Mouse (Mus musculus) hindbrain, embryonic 13.5 days (tissue): ENCODE measurements at regions not wholly inside any gene's neighbourhood (a gene's known extent, or its start where the extent isn't known, plus 50 kb on each side); places are given as distances from the start of the nearest gene placed in this dataset.

Experiments
- ATAC-seq: fragments of 200-750 bp; cut with Nextera tagmentation; 2 replicates; pipeline ENCODE4 v1.8.0; 2017; ENCODE audit warnings: moderate TSS enrichment; ENCODE audit not compliant: low FRiP score
- H3K27ac ChIP-seq: fragments of 300-500 bp; sonication (generic); 2 replicates; pipeline ENCODE4 v1.5.1; 2015; ENCODE audit warnings: inconsistent platforms, mild to moderate bottlenecking, moderate library complexity
- H3K27me3 ChIP-seq: fragments of 300-500 bp; sonication (generic); 2 replicates; pipeline ENCODE4 v1.6.1; 2015; ENCODE audit warnings: mild to moderate bottlenecking, inconsistent platforms
- H3K36me3 ChIP-seq: fragments of 300-500 bp; sonication (generic); 2 replicates; pipeline ENCODE4 v1.6.1; 2015; ENCODE audit warnings: mild to moderate bottlenecking, inconsistent platforms
- H3K4me1 ChIP-seq: fragments of 300-500 bp; sonication (generic); replicated peaks from 2 replicates; pipeline ENCODE4 v1.6.1; 2015; ENCODE audit warnings: inconsistent platforms
- H3K4me2 ChIP-seq: fragments of 300-500 bp; sonication (generic); 2 replicates; pipeline ENCODE4 v1.6.1; 2015; ENCODE audit warnings: inconsistent platforms, mild to moderate bottlenecking, moderate library complexity
- H3K4me3 ChIP-seq: fragments of 300-500 bp; sonication (generic); 2 replicates; pipeline ENCODE4 v1.5.1; 2015; ENCODE audit warnings: mild to moderate bottlenecking, inconsistent platforms
- H3K9ac ChIP-seq: fragments of 300-500 bp; sonication (generic); 2 replicates; pipeline ENCODE4 v1.6.1; 2015; ENCODE audit warnings: mild to moderate bottlenecking, inconsistent platforms
- H3K9me3 ChIP-seq: fragments of 300-500 bp; sonication (generic); 2 replicates; pipeline ENCODE4 v1.6.1; 2016; ENCODE audit warnings: inconsistent platforms
- WGBS: fragments of 180-500 bp; shearing (Covaris S2); methylation state at CpG from one replicate; pipeline ENCODE4 v1.1.7; 2015; 5-methylcytosine and 5-hydroxymethylcytosine counted together

DNA sequence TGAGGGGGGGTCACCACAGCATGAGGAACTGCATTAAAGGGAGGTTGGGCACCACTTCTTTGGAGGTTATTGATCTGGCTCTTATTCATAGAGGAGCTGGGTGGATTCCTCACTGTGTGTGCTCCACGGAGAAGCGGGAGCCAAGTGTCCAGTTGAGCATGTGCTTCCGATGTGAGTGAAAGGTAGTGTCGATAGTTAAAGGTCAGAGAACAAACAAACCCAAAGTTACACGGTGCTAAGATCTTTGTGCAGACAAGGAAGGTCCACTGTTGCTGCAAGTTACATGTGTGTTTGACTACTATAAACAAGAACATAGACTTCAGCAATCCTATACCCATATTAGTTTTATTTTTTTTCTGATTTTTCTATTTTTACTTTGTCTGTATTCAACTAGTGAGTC, 80.8 kb upstream of the Bcl6 start:
- Histone ChIP-seq H3K9me3 (no peaks in the 10 kb centered on the region), H3K27me3 (no peaks in the 10 kb centered on the region), H3K4me1 (no peaks in the 10 kb centered on the region), H3K36me3 (no peaks in the 10 kb centered on the region), H3K4me2 (no peak overlapping the region), H3K4me3 (no peak overlapping the region), H3K9ac (no peak overlapping the region), H3K27ac (no peak overlapping the region)
- ATAC-seq = no peak
- WGBS = 87% methylated on average over 5 of the region's 5 CpGs

DNA sequence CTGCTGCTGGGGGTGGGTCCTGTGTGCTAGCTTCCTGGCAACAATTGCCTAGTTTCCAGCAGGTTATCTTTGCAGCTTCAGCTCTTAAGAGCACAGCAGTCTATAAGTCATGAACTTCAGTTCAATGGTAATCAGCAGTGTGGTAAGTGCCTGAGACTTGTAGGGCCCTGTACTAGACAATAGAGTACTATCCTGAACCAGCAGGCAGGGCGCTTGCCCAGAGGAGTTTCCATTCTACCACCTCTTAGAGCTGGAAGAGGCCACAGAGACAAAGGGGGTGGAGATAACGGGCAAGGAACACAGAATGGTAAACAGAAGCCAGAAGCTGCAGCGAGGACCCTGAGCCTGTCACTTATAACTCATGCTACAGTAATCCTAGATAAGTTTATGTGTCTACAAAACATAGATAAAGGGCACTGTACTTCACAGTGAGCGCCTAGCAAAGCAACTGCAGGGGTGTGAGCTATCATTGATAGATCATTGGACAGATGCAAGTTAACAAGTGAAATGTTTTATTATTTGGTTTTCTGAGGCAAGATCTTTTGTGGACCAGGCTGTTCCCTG, 79.7 kb upstream of the Bcl6 start:
- no peak overlapping the region for H3K9ac ChIP-seq
- H3K4me2 ChIP-seq = no peak overlapping the region
- no peaks in the 10 kb centered on the region for H3K36me3 ChIP-seq
- H3K27ac ChIP-seq = no peak overlapping the region
- no peaks in the 10 kb centered on the region for H3K4me1 ChIP-seq
- no peaks in the 10 kb centered on the region for H3K27me3 ChIP-seq
- H3K4me3 ChIP-seq = no peak overlapping the region
- 50% methylated on average over 4 of the region's 4 CpGs for WGBS
- H3K9me3 ChIP-seq = no peaks in the 10 kb centered on the region
- ATAC-seq = no peak

DNA sequence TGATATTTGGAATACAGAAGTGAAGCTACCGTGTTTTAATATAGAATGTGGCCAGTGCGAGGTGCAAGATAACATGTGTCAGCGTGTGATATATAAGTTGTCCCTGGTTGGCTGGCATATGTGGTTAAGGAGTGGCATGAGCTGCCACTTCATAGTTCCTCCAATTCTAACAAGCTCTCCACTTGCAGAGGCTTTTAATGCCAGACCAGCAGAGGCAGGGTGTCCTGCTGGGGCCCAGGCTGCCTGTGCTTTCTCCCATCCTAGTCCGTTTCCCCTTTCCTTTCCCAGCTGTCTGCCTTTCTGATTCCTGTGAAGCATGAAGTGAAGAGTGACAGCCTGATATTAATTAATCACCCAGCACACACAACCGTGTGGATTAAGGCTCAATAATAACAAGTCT, 73.7 kb upstream of the Bcl6 start:
- no peaks in the 10 kb centered on the region for H3K36me3 ChIP-seq
- ATAC-seq = no peak
- no peak overlapping the region for H3K9ac ChIP-seq
- no peak overlapping the region for H3K4me2 ChIP-seq
- H3K9me3 ChIP-seq = no peaks in the 10 kb centered on the region
- H3K27me3 ChIP-seq = no peaks in the 10 kb centered on the region
- H3K4me3 ChIP-seq = no peak overlapping the region
- no peak overlapping the region for H3K27ac ChIP-seq
- no peaks in the 10 kb centered on the region for H3K4me1 ChIP-seq
- 74% methylated on average over 5 of the region's 5 CpGs for WGBS

DNA sequence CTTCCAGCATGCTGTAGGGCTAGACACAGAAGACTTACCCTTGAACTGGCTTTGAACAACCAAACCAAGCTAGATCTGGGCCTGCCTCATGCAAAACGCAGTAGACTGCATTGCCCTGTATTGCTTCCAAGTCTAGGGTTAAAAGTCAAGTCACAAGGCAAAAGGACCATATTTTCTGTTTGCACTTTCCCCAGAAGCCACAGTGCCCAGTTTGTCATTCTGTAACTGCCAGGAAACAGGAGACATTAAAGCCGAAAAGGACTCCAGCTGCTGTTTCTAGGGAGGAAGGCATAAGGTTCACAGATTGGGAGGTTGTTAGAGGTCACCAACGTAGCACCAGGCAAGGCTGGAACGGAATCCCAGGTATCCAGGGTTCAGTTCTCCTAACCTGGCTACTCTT, 72.8 kb upstream of the Bcl6 start:
- H3K27ac ChIP-seq = no peak overlapping the region
- 86% methylated on average over 4 of the region's 4 CpGs for WGBS
- no peak overlapping the region for H3K4me2 ChIP-seq
- no peak for ATAC-seq
- no peaks in the 10 kb centered on the region for H3K27me3 ChIP-seq
- H3K9ac ChIP-seq = no peak overlapping the region
- H3K9me3 ChIP-seq = no peaks in the 10 kb centered on the region
- no peaks in the 10 kb centered on the region for H3K4me1 ChIP-seq
- no peak overlapping the region for H3K4me3 ChIP-seq
- no peaks in the 10 kb centered on the region for H3K36me3 ChIP-seq

DNA sequence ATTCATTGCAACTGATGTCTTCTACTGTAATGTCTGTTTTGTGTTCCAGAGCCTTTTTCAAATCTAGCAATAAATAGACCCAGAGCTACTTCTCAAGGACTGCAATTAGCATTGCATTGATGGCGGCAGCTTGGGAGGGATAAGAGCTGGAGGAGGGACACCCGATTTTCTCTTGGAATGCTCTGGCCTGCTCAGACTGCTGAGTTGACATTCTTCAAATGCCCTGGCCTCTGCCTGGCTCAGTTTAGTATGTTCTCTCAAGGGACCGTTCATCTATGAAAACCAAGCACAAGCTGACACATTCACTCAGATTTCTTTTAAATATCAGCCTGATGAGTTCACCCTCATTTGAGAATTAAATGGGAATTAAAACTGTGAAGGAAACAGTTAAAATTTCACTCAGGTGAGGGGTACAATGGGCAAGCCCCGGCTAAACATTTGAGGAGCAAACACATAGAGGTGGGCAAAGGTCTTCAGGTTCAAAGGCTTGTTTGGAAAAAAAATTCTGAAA, 70.5 kb upstream of the Bcl6 start:
- Histone ChIP-seq H3K9ac (no peak overlapping the region), H3K4me3 (no peak overlapping the region), H3K27me3 (no peaks in the 10 kb centered on the region), H3K4me2 (no peak overlapping the region), H3K9me3 (no peaks in the 10 kb centered on the region), H3K36me3 (no peaks in the 10 kb centered on the region), H3K27ac (no peak overlapping the region), H3K4me1 (no peaks in the 10 kb centered on the region)
- WGBS = 78% methylated on average over 4 of the region's 4 CpGs
- no peak for ATAC-seq

DNA sequence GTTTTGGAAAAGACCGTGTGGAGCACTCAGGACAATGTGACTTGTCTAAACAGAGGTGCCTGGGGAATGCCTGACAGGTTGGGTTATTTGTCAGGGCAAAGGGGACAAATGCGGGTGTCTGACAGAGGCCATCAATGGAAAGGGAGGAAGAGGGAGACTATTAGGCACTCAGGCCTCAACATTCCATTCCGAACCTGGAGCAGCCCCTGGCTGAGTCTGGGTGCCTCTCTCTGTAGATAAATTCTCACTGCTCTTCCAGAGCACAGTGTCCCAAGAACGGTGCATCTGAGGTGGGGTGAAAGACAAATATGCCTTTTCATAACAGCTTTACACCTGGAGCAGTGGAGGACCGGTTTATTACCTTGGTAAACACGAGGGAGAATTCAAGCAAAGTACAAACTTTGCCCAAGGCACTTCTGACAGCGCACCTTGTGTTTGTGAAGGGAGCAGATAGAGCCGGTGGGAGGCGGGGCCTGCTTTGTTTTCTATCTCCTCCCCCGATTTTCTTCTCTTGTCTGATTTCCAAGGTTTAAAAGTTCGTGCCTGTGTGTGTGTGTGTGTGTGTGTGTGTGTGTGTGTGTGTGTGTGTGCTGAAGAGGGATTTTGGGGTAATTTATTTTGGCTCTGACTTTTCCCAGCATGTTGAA, 68.4 kb upstream of the Bcl6 start:
- ATAC-seq = no peak
- H3K27me3 ChIP-seq = no peaks in the 10 kb centered on the region
- H3K4me1 ChIP-seq = no peaks in the 10 kb centered on the region
- 46% methylated on average over 11 of the region's 11 CpGs for WGBS
- H3K36me3 ChIP-seq = no peaks in the 10 kb centered on the region
- no peak overlapping the region for H3K9ac ChIP-seq
- H3K27ac ChIP-seq = no peak overlapping the region
- H3K4me3 ChIP-seq = no peak overlapping the region
- no peak overlapping the region for H3K4me2 ChIP-seq
- H3K9me3 ChIP-seq = no peaks in the 10 kb centered on the region

DNA sequence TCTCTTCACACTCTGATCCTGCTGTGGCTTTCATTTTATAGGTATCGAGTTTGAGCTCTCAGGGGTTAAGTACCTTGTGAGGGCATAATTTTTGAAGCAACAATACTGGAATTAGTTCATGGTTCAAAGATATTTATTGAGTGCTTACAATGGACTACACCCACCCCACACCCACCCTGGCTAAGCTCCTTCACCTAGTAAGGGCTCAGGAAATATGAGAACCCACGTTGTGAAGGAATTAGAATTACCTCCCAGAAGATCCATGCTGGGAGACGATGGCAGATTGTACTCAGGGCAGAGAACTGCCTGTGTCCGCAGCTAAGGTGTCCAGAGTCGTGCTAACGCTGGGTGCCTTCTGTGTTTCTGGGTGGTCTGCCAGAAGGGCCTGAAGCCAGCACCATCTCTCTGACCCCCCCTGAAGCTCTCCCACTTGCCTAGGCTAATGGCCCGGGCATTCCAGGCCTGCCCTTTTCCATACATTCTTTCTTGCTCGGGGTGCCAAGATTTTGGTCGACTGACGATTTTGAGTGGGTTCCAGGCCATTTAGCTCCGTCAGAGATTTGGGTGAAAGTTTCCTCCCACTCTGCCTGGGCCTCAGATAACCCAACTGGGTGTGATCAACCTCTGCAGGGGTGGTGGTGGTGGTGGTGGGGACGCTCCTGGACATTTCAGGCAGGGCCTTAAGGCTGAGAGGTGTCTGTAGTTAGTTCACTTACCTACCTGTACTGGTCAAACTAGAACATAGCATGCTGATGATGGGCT, 67.7 kb upstream of the Bcl6 start:
- Histone ChIP-seq H3K4me1 (no peaks in the 10 kb centered on the region), H3K36me3 (no peaks in the 10 kb centered on the region), H3K9ac (no peak overlapping the region), H3K4me3 (no peak overlapping the region), H3K4me2 (no peak overlapping the region), H3K27ac (no peak overlapping the region), H3K27me3 (no peaks in the 10 kb centered on the region), H3K9me3 (no peaks in the 10 kb centered on the region)
- no peak for ATAC-seq
- WGBS = 81% methylated on average over 12 of the region's 12 CpGs

DNA sequence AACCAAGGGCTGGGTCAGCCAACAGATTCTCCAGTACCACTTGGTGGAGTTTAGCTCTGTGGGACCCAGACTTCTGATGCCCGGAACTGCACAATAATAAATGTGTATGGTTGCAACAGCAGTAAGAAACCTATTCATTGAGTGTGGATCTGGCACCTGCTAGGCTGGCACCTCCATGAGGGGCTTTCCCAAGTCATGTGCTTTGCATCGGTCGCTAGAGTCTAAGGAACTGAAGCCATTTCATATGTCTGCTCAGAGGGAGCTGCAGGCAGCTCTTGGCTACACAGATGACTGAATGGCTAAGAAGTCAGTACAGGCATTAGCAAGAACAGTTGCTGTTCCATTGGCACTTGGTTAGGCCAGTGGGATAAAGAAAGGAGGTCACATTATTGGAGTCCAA, 65.6 kb upstream of the Bcl6 start:
- H3K27me3 ChIP-seq = no peaks in the 10 kb centered on the region
- ATAC-seq = no peak
- no peak overlapping the region for H3K4me2 ChIP-seq
- no peak overlapping the region for H3K4me3 ChIP-seq
- no peak overlapping the region for H3K27ac ChIP-seq
- no peaks in the 10 kb centered on the region for H3K9me3 ChIP-seq
- WGBS = 97% methylated on average over 3 of the region's 3 CpGs
- H3K4me1 ChIP-seq = no peaks in the 10 kb centered on the region
- H3K36me3 ChIP-seq = no peaks in the 10 kb centered on the region
- no peak overlapping the region for H3K9ac ChIP-seq

DNA sequence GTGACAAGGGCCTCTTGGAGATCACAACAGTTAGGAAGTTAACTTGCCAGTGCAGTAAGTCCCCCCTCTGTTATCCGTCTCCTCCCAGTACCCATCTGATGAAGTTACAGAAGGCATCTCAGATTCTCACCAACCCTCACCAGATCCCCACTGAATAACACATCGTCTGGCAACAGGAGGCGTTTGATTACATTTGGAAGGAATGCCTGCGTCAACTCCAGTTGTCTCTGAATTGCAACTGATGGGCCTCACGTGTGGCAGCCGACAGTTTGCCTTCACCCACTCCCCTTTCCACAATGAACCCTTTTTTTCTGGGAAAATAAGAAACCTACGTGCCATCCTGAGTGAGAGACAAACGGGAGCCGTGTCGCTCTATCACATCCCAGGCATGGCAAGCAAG, 64.8 kb upstream of the Bcl6 start:
- no peak overlapping the region for H3K27ac ChIP-seq
- no peaks in the 10 kb centered on the region for H3K36me3 ChIP-seq
- WGBS = 85% methylated on average over 10 of the region's 10 CpGs
- no peaks in the 10 kb centered on the region for H3K27me3 ChIP-seq
- H3K4me1 ChIP-seq = no peaks in the 10 kb centered on the region
- H3K9ac ChIP-seq = no peak overlapping the region
- no peak for ATAC-seq
- H3K4me2 ChIP-seq = no peak overlapping the region
- H3K4me3 ChIP-seq = no peak overlapping the region
- no peaks in the 10 kb centered on the region for H3K9me3 ChIP-seq

DNA sequence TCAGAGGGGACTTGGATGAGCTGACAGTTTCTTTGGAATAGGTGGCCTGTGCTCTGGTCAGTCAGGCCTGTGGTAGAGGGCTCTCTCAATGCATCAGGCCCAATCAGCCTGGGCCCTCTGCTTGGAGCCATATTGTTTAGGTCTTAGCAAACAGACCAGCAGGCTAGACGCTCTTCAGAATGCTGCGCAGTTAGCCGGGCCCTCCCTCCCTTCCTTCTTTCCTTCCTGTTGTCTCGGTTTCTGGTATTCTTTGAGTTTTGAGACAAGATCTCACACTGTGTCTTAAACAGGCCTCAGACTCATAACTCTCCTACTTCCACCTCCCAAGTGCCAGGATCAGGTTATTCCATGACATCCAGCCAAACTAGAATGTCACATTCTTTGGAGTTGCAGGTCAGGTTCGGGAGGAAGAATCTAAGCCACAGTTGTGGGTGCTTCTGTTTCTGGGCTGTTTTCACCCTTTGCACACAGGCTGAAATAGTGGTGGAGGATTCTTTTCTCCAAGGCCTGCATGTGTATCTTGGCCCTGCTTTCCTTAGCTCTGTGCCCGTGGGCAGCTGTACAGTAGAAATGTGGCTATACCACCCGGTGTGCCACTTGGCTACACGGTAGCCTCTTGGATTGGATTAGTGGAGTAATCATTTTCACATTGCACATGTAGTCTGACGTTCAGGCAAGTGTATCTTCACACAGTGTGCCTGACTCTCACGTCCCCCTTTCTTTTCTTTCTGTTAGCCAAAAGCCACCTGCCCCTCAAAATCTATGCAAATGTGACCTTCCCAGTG, 62.4 kb upstream of the Bcl6 start:
- Histone ChIP-seq H3K27me3 (no peaks in the 10 kb centered on the region), H3K36me3 (no peaks in the 10 kb centered on the region), H3K27ac (no peak overlapping the region), H3K4me1 (no peaks in the 10 kb centered on the region), H3K9ac (no peak overlapping the region), H3K9me3 (no peaks in the 10 kb centered on the region), H3K4me2 (no peak overlapping the region), H3K4me3 (no peak overlapping the region)
- no peak for ATAC-seq
- 91% methylated on average over 10 of the region's 10 CpGs for WGBS

DNA sequence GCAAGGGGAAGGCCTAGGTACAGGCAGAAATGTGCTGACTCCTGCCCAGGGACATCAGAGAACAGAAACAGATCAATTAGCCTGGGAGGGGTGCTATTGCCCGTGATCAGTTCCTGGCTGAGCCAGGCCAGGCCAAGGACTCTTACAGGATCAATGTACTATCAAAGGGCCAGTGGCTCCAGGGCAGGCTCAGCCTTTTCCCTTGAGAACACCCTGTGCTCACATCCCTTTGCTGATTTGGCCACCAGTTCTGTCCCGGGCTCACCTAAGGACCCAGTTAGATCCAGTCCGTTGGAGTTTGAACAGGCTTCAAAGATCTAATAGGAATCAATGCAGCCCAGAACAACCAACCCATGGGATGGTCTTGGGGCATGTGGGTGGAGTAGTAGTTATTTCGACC, 55.1 kb upstream of the Bcl6 start:
- Histone ChIP-seq H3K9ac (no peak overlapping the region), H3K4me2 (no peak overlapping the region), H3K27me3 (no peaks in the 10 kb centered on the region), H3K9me3 (no peaks in the 10 kb centered on the region), H3K36me3 (no peaks in the 10 kb centered on the region), H3K4me1 (no peaks in the 10 kb centered on the region), H3K4me3 (no peak overlapping the region), H3K27ac (no peak overlapping the region)
- 85% methylated on average over 4 of the region's 4 CpGs for WGBS
- ATAC-seq = no peak

DNA sequence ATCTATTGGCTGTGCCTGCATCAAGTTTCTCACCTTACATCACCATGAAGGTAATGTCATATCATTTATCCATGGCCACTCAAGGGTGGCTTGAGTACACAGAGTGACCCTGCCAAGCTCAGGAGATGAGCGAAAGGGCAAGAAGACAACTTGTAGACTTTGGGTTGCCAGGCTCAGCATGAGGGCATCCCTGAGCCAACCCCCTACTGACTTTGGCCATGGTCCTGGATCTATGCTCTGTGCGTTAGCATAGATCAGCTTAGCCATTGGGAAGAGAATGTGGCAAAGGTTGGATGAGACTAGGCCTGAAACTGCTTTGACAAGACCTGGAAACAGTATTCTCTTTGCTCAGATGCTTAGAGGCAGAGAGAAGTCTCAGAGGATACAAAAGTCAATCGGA, 54.3 kb upstream of the Bcl6 start:
- WGBS = 91% methylated on average over 3 of the region's 3 CpGs

More for the DNA sequence above, 54.3 kb upstream of the Bcl6 start:
- no peak overlapping the region for H3K4me2 ChIP-seq
- no peaks in the 10 kb centered on the region for H3K9me3 ChIP-seq
- no peak overlapping the region for H3K9ac ChIP-seq
- no peaks in the 10 kb centered on the region for H3K4me1 ChIP-seq
- H3K4me3 ChIP-seq = no peak overlapping the region
- no peaks in the 10 kb centered on the region for H3K36me3 ChIP-seq
- H3K27me3 ChIP-seq = no peaks in the 10 kb centered on the region
- no peak overlapping the region for H3K27ac ChIP-seq
- no peak for ATAC-seq
